Mouse (Mus musculus): ENCODE results near the gene Psme2b. TPM values are rescaled to one million over a fixed set of nuclear protein-coding genes. Genes with fewer than 3 reads are reported as not detected.

Gene Psme2b
- polyA plus RNA-seq, 1 experiment from 2014 or later = 1.8 TPM

Other genes starting within 250 kb of the Psme2b start
- gene Rack1, start 145.9 kb downstream of the Psme2b start, polyA plus RNA-seq (2016; fragmentation: Nextera tagmentation; extraction: Ambion mirVana) = 838 and 844 TPM in 2 replicates
- gene Trim41, start 128.8 kb downstream of the Psme2b start, polyA plus RNA-seq (2016; fragmentation: Nextera tagmentation; extraction: Ambion mirVana) = 4.2 and 4.6 TPM in 2 replicates
- 0.14 and 0.16 TPM in 2 replicates for gene Trim7, start 120.0 kb downstream of the Psme2b start, polyA plus RNA-seq (2016; fragmentation: Nextera tagmentation; extraction: Ambion mirVana)
- 3.0 and 5.7 TPM in 2 replicates for gene Gm12184, start 119.5 kb downstream of the Psme2b start, polyA plus RNA-seq (2016; fragmentation: Nextera tagmentation; extraction: Ambion mirVana)
- gene Irgm1, start 74.5 kb downstream of the Psme2b start, polyA plus RNA-seq (2016; fragmentation: Nextera tagmentation; extraction: Ambion mirVana) = 1.1 TPM in 2 replicates
- 0.14 TPM in 1 of 2 replicates, not detected in the other for gene Gm5431, start 44.0 kb downstream of the Psme2b start, polyA plus RNA-seq (2016; fragmentation: Nextera tagmentation; extraction: Ambion mirVana)
- gene Olfr56, start 32.7 kb upstream of the Psme2b start, polyA plus RNA-seq (2016; fragmentation: Nextera tagmentation; extraction: Ambion mirVana) = not detected in 2 replicates
- gene 9930111J21Rik1, start 33.2 kb upstream of the Psme2b start, polyA plus RNA-seq (2016; fragmentation: Nextera tagmentation; extraction: Ambion mirVana) = 0.26 and 0.30 TPM in 2 replicates
- gene Gm12185, start 46.0 kb upstream of the Psme2b start, polyA plus RNA-seq (2016; fragmentation: Nextera tagmentation; extraction: Ambion mirVana) = not detected in 2 replicates
- gene Tgtp1, start 48.0 kb upstream of the Psme2b start, polyA plus RNA-seq (2016; fragmentation: Nextera tagmentation; extraction: Ambion mirVana) = not detected in 2 replicates
- gene 9930111J21Rik2, start 105.1 kb upstream of the Psme2b start, polyA plus RNA-seq (2016; fragmentation: Nextera tagmentation; extraction: Ambion mirVana) = 0.16 and 0.20 TPM in 2 replicates
- gene Tgtp2, start 118.0 kb upstream of the Psme2b start, polyA plus RNA-seq (2016; fragmentation: Nextera tagmentation; extraction: Ambion mirVana) = not detected in 2 replicates
- gene Ifi47, start 130.4 kb upstream of the Psme2b start, polyA plus RNA-seq (2016; fragmentation: Nextera tagmentation; extraction: Ambion mirVana) = 0.18 and 0.19 TPM in 2 replicates
- gene Olfr1396, start 168.7 kb upstream of the Psme2b start, polyA plus RNA-seq (2016; fragmentation: Nextera tagmentation; extraction: Ambion mirVana) = not detected in 2 replicates
- gene Olfr1395, start 196.1 kb upstream of the Psme2b start, polyA plus RNA-seq (2016; fragmentation: Nextera tagmentation; extraction: Ambion mirVana) = not detected in 2 replicates
- not detected in 2 replicates for gene Olfr1394, start 208.2 kb upstream of the Psme2b start, polyA plus RNA-seq (2016; fragmentation: Nextera tagmentation; extraction: Ambion mirVana)
- 0.23 and 0.31 TPM in 2 replicates for gene Btnl9, start 241.0 kb upstream of the Psme2b start, polyA plus RNA-seq (2016; fragmentation: Nextera tagmentation; extraction: Ambion mirVana)

Data from embryonic facial prominence, embryonic 10.5 days (tissue).